Mouse (Mus musculus) layer of hippocampus, adult 2 months (tissue): Measurements from ENCODE around the gene Elp4. TPM values are rescaled to one million over a fixed set of nuclear protein-coding genes. Genes with fewer than 3 reads are reported as not detected.
A peak's percentile ranks its signal among the peaks of the same experiment; 100 is the strongest.

Experiments used
- DNase-seq, 2 experiments: peaks; one replicate each; pipeline ENCODE4 v3.0.0; 2022; ENCODE audit warnings: low spot score in 2 of 2
- H3K27ac ChIP-seq: fragments of 200-600 bp; 2 replicates; pipeline ENCODE4 v1.8.1; 2022
- H3K4me3 ChIP-seq: fragments of 200-600 bp; 2 replicates; pipeline ENCODE4 v1.8.1; 2022; ENCODE audit warnings: mild to moderate bottlenecking
- CTCF ChIP-seq: fragments of 200-600 bp; conservative IDR thresholded peaks from 2 replicates; pipeline ENCODE4 v1.8.1; 2022; ENCODE audit warnings: antibody characterized with exemption, mild to moderate bottlenecking, moderate library complexity
- total RNA-seq, 2 experiments: library from RNA; stranded (reverse); gene quantifications; 2 replicates each; pipeline ENCODE4 v1.2.3; 2021

The Elp4 gene
- total RNA-seq, 2 experiments from 2014 or later, result 16.5 to 18.9 TPM

- DNase-seq, result no peak
- Histone ChIP-seq H3K27ac (no peak overlapping the region), H3K4me3 (no peak overlapping the region)
- no peak for TF ChIP-seq CTCF
These were observed 134.5 kb downstream of the Elp4 start for GRCm38 (mm10) chr2:105769747-105770328.

- TF ChIP-seq CTCF, result no peak
- DNase-seq, result no peak
These were observed 150.9 kb downstream of the Elp4 start for GRCm38 (mm10) chr2:105753512-105753911.

GRCm38 (mm10) chr2:105749111-105749510 lies 155.3 kb downstream of the Elp4 start:
- Histone ChIP-seq H3K4me3 (no peak overlapping the region), H3K27ac (no peak overlapping the region)
- TF ChIP-seq CTCF, result no peak
- no peak for DNase-seq

More at GRCm38 (mm10) chr2:105753512-105753911, 150.9 kb downstream of the Elp4 start:
- Histone ChIP-seq H3K27ac (no peak overlapping the region), H3K4me3 (no peak overlapping the region)

GRCm38 (mm10) chr2:105746896-105747295 lies 157.5 kb downstream of the Elp4 start:
- Histone ChIP-seq H3K27ac (no peak overlapping the region), H3K4me3 (no peak overlapping the region)
- TF ChIP-seq CTCF, result no peak
- DNase-seq, result no peak

GRCm38 (mm10) chr2:105736166-105736565 lies 168.2 kb downstream of the Elp4 start:
- H3K27ac ChIP-seq, result no peak overlapping the region
- no peak for DNase-seq
- H3K4me3 ChIP-seq, result no peak overlapping the region
- TF ChIP-seq CTCF, result no peak

- DNase-seq, result no peak
- no peak overlapping the region for H3K27ac ChIP-seq
- H3K4me3 ChIP-seq, result no peak overlapping the region
- TF ChIP-seq CTCF, result no peak
These were observed 173.7 kb downstream of the Elp4 start for GRCm38 (mm10) chr2:105730704-105731103.

- no peak for DNase-seq
- no peak for TF ChIP-seq CTCF
- Histone ChIP-seq H3K4me3 (no peak overlapping the region), H3K27ac (no peak overlapping the region)
These were observed 177.7 kb downstream of the Elp4 start for GRCm38 (mm10) chr2:105726657-105727056.

GRCm38 (mm10) chr2:105715409-105716115 lies 188.8 kb downstream of the Elp4 start:
- peak in 1 of 2 experiments; percentile 11 for DNase-seq
- Histone ChIP-seq H3K27ac (peak overlapping the region; percentile 79), H3K4me3 (no peak overlapping the region)
- no peak for TF ChIP-seq CTCF

- Histone ChIP-seq H3K27ac (no peak overlapping the region), H3K4me3 (no peak overlapping the region)
- TF ChIP-seq CTCF, result no peak
- no peak for DNase-seq
These were observed 193.9 kb downstream of the Elp4 start for GRCm38 (mm10) chr2:105710511-105710910.

GRCm38 (mm10) chr2:105709126-105709525 lies 195.2 kb downstream of the Elp4 start:
- Histone ChIP-seq H3K27ac (no peak overlapping the region), H3K4me3 (no peak overlapping the region)
- TF ChIP-seq CTCF, result no peak
- DNase-seq, result no peak

GRCm38 (mm10) chr2:105705320-105705719 lies 199.0 kb downstream of the Elp4 start:
- no peak for TF ChIP-seq CTCF
- DNase-seq, result no peak
- Histone ChIP-seq H3K4me3 (no peak overlapping the region), H3K27ac (no peak overlapping the region)

- no peak for DNase-seq
- Histone ChIP-seq H3K4me3 (no peak overlapping the region), H3K27ac (no peak overlapping the region)
- TF ChIP-seq CTCF, result no peak
These were observed 201.8 kb downstream of the Elp4 start for GRCm38 (mm10) chr2:105702586-105702985.

GRCm38 (mm10) chr2:105701781-105702180 lies 202.6 kb downstream of the Elp4 start:
- DNase-seq, result no peak
- no peak for TF ChIP-seq CTCF
- Histone ChIP-seq H3K4me3 (no peak overlapping the region), H3K27ac (no peak overlapping the region)

GRCm38 (mm10) chr2:105698631-105699030 lies 205.7 kb downstream of the Elp4 start:
- DNase-seq, result no peak
- TF ChIP-seq CTCF, result no peak
- Histone ChIP-seq H3K27ac (no peak overlapping the region), H3K4me3 (no peak overlapping the region)
